In the genomic region with DNA sequence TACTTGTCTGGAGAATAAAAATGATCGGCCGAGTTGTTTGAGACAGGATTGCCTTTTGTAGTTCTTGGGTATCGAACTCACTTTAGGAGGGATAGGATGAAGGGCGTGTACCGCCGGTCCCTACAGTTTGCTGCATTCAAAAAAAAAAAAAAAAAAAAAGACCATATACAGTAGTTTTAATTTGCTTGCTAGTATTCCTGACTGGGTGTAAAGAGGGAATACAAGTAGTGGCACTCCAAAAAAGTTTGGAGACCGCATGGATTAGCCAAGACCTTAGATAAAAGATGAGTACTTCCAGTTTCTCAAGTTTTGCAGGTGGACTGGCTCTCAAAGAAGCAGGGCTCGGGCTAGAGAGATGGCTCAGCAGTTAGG, we compare ENCODE assay signal across 8 mouse cellular contexts. TPM values are rescaled to one million over a fixed set of nuclear protein-coding genes. Genes with fewer than 3 reads are reported as not detected.
A peak's percentile ranks its signal among the peaks of the same experiment; 100 is the strongest.
DNase-seq lines count a peak whose midpoint lies in the region; ATAC-seq and TF ChIP-seq lines count a peak whose summit lies in the region.

No protein-coding gene starts in this region.

- no peak for TF ChIP-seq CTCF in left cerebral cortex, adult 2 months (IDR thresholded peaks at IDR 0.05)

- peak overlapping the region; percentile 82 for H3K4me3 ChIP-seq in left cerebral cortex, adult 2 months
- peak overlapping the region; percentile 82 for H3K4me3 ChIP-seq in embryonic facial prominence, embryonic 13.5 days
- H3K4me3 ChIP-seq in intestine, embryonic 15.5 days (replicated peaks), result peak overlapping the region; percentile 96
- peak overlapping the region; percentile 93 for H3K4me3 ChIP-seq in neural tube, embryonic 12.5 days

- H3K9ac ChIP-seq in embryonic facial prominence, embryonic 13.5 days, result peak overlapping the region; percentile 97
- peak overlapping the region; percentile 75 for H3K9ac ChIP-seq in intestine, embryonic 15.5 days
- H3K9ac ChIP-seq in neural tube, embryonic 12.5 days, result peak overlapping the region; percentile 92

- intact Hi-C loops in left cerebral cortex, adult 2 months (cut with DNase I), result no loop called here

- no peak for ATAC-seq in embryonic facial prominence, embryonic 13.5 days (ENCODE audit: insufficient number of reproducible peaks, insufficient read depth, low FRiP score, low TSS enrichment, low read depth)
- ATAC-seq in intestine, embryonic 15.5 days, result no peak
- ATAC-seq in neural tube, embryonic 12.5 days (ENCODE audit: low FRiP score, low read depth), result no peak
- ATAC-seq in CD4-positive, CD25-positive, alpha-beta regulatory T cell, adult 4 months, result no peak

- H3K27ac ChIP-seq in left cerebral cortex, adult 2 months, result no peak overlapping the region
- H3K27ac ChIP-seq in embryonic facial prominence, embryonic 13.5 days, result peak overlapping the region; percentile 76
- H3K27ac ChIP-seq in intestine, embryonic 15.5 days, result peak overlapping the region; percentile 90; the same call in 1 of the 2 replicates
- no peak overlapping the region for H3K27ac ChIP-seq in neural tube, embryonic 12.5 days

- peaks cover 41% of the 10 kb centered on the region for H3K36me3 ChIP-seq in embryonic facial prominence, embryonic 13.5 days
- peaks cover 20% of the 10 kb centered on the region for H3K36me3 ChIP-seq in intestine, embryonic 15.5 days
- H3K36me3 ChIP-seq in neural tube, embryonic 12.5 days, result peaks cover 26% of the 10 kb centered on the region

- H3K9me3 ChIP-seq in embryonic facial prominence, embryonic 13.5 days, result no peaks in the 10 kb centered on the region
- no peaks in the 10 kb centered on the region for H3K9me3 ChIP-seq in intestine, embryonic 15.5 days
- no peaks in the 10 kb centered on the region for H3K9me3 ChIP-seq in neural tube, embryonic 12.5 days

- WGBS in embryonic facial prominence, embryonic 13.5 days, result 12% methylated on average over 8 of the region's 8 CpGs
- WGBS in intestine, embryonic 15.5 days, result 11% methylated on average over 8 of the region's 8 CpGs
- WGBS in neural tube, embryonic 12.5 days, result 12% methylated on average over 8 of the region's 8 CpGs

- H3K27me3 ChIP-seq in embryonic facial prominence, embryonic 13.5 days, result peaks cover 4% of the 10 kb centered on the region; the same call in 1 of the 2 replicates
- H3K27me3 ChIP-seq in intestine, embryonic 15.5 days (replicated peaks), result no peaks in the 10 kb centered on the region
- H3K27me3 ChIP-seq in neural tube, embryonic 12.5 days (replicated peaks), result 0 out of 2 replicates have a peak, but pooled peaks cover 2% of the 10 kb centered on the region

- H3K4me2 ChIP-seq in embryonic facial prominence, embryonic 13.5 days, result peak overlapping the region; percentile 82
- peak overlapping the region; percentile 64 for H3K4me2 ChIP-seq in intestine, embryonic 15.5 days (replicated peaks)
- peak overlapping the region; percentile 86 for H3K4me2 ChIP-seq in neural tube, embryonic 12.5 days (replicated peaks)

- DNase-seq in left cerebral cortex, adult 2 months (ENCODE audit: extremely low spot score in 1 of 2, low spot score in 2 of 2), result no peak
- DNase-seq in left cerebral cortex, adult 11 months (ENCODE audit: low spot score), result no peak
- DNase-seq in frontal cortex, postnatal 25 days (ENCODE audit: low spot score in 2 of 2), result no peak
- DNase-seq in lung, postnatal 36 days, result no peak

- H3K4me1 ChIP-seq in embryonic facial prominence, embryonic 13.5 days, result peaks cover 15% of the 10 kb centered on the region
- H3K4me1 ChIP-seq in intestine, embryonic 15.5 days (replicated peaks), result peaks cover 12% of the 10 kb centered on the region
- peaks cover 11% of the 10 kb centered on the region for H3K4me1 ChIP-seq in neural tube, embryonic 12.5 days

RNA-seq across cellular contexts. Expression of a gene that starts 1.1 kb away (rescaled TPM):
- total RNA-seq in left cerebral cortex, adult 2 months (2021), result 10 to 100 TPM; 95.4 to 98.9 TPM
- 508 and 520 TPM in 2 replicates for polyA plus RNA-seq in embryonic facial prominence, embryonic 13.5 days (2015; fragmentation: Nextera tagmentation; extraction: Ambion mirVana)
- polyA plus RNA-seq in intestine, embryonic 15.5 days (2015; fragmentation: Nextera tagmentation; extraction: Ambion mirVana), result 642 and 660 TPM in 2 replicates
- 389 and 400 TPM in 2 replicates for polyA plus RNA-seq in neural tube, embryonic 12.5 days (2016; fragmentation: Nextera tagmentation; extraction: Ambion mirVana)
- 10 to 100 TPM; 35.7 to 51.2 TPM for polyA plus RNA-seq in CD4-positive, CD25-positive, alpha-beta regulatory T cell, adult 4 months (2017; shearing (Covaris generic))

RNA-seq across cellular contexts. Expression of a gene that starts 10.4 kb away (rescaled TPM):
- 10 to 100 TPM; 84.6 to 84.8 TPM for total RNA-seq in left cerebral cortex, adult 2 months (2021)
- 23.3 and 24.5 TPM in 2 replicates for polyA plus RNA-seq in embryonic facial prominence, embryonic 13.5 days (2015; fragmentation: Nextera tagmentation; extraction: Ambion mirVana)
- polyA plus RNA-seq in intestine, embryonic 15.5 days (2015; fragmentation: Nextera tagmentation; extraction: Ambion mirVana), result 10.3 and 11.9 TPM in 2 replicates
- 18.1 and 19.8 TPM in 2 replicates for polyA plus RNA-seq in neural tube, embryonic 12.5 days (2016; fragmentation: Nextera tagmentation; extraction: Ambion mirVana)
- polyA plus RNA-seq in CD4-positive, CD25-positive, alpha-beta regulatory T cell, adult 4 months (2017; shearing (Covaris generic)), result 1 to 10 TPM in 1 of 2 experiments, under 1 TPM in 1; 0.62 to 1.1 TPM

RNA-seq across cellular contexts. Expression of a gene that starts 11.1 kb away (rescaled TPM):
- 10 to 100 TPM; 25.8 to 28.3 TPM for total RNA-seq in left cerebral cortex, adult 2 months (2021)
- polyA plus RNA-seq in embryonic facial prominence, embryonic 13.5 days (2015; fragmentation: Nextera tagmentation; extraction: Ambion mirVana), result 19.3 and 19.6 TPM in 2 replicates
- polyA plus RNA-seq in intestine, embryonic 15.5 days (2015; fragmentation: Nextera tagmentation; extraction: Ambion mirVana), result 13.9 and 15.9 TPM in 2 replicates
- 21.9 and 22.0 TPM in 2 replicates for polyA plus RNA-seq in neural tube, embryonic 12.5 days (2016; fragmentation: Nextera tagmentation; extraction: Ambion mirVana)
- 10 to 100 TPM; 17.2 to 22.9 TPM for polyA plus RNA-seq in CD4-positive, CD25-positive, alpha-beta regulatory T cell, adult 4 months (2017; shearing (Covaris generic))

RNA-seq across cellular contexts. Expression of a gene that starts 37.3 kb away (rescaled TPM):
- total RNA-seq in left cerebral cortex, adult 2 months (2021), result 10 to 100 TPM; 35.1 to 37.7 TPM
- 74.1 and 76.3 TPM in 2 replicates for polyA plus RNA-seq in embryonic facial prominence, embryonic 13.5 days (2015; fragmentation: Nextera tagmentation; extraction: Ambion mirVana)
- 85.0 and 88.3 TPM in 2 replicates for polyA plus RNA-seq in intestine, embryonic 15.5 days (2015; fragmentation: Nextera tagmentation; extraction: Ambion mirVana)
- 75.7 and 76.2 TPM in 2 replicates for polyA plus RNA-seq in neural tube, embryonic 12.5 days (2016; fragmentation: Nextera tagmentation; extraction: Ambion mirVana)
- 10 to 100 TPM; 45.0 to 45.7 TPM for polyA plus RNA-seq in CD4-positive, CD25-positive, alpha-beta regulatory T cell, adult 4 months (2017; shearing (Covaris generic))

RNA-seq across cellular contexts. Expression of a gene that starts 37.4 kb away (rescaled TPM):
- total RNA-seq in left cerebral cortex, adult 2 months (2021), result 10 to 100 TPM; 26.6 to 28.6 TPM
- 69.1 and 72.3 TPM in 2 replicates for polyA plus RNA-seq in embryonic facial prominence, embryonic 13.5 days (2015; fragmentation: Nextera tagmentation; extraction: Ambion mirVana)
- 50.6 and 57.6 TPM in 2 replicates for polyA plus RNA-seq in intestine, embryonic 15.5 days (2015; fragmentation: Nextera tagmentation; extraction: Ambion mirVana)
- polyA plus RNA-seq in neural tube, embryonic 12.5 days (2016; fragmentation: Nextera tagmentation; extraction: Ambion mirVana), result 62.0 and 71.2 TPM in 2 replicates
- 10 to 100 TPM; 57.1 to 69.8 TPM for polyA plus RNA-seq in CD4-positive, CD25-positive, alpha-beta regulatory T cell, adult 4 months (2017; shearing (Covaris generic))

Comparison
In these comparisons a context has a peak if more than half of its experiments do, and no peak if none do; other contexts are left out.
1. H3K27ac ChIP-seq: peak in embryonic facial prominence, embryonic 13.5 days (single experiment) and intestine, embryonic 15.5 days (single experiment); none in left cerebral cortex, adult 2 months (single experiment) and neural tube, embryonic 12.5 days (single experiment).
2. Peak in every context shown above with its lines, with median percentiles within 50 percentile points of each other: H3K4me3 ChIP-seq, H3K4me2 ChIP-seq and H3K9ac ChIP-seq.